Mouse (Mus musculus): ENCODE measurements at regions not wholly inside any gene's neighbourhood (a gene's known extent, or its start where the extent isn't known, plus 50 kb on each side); places are given as distances from the start of the nearest gene placed in this dataset.
"Not testable (repeated sequence)": the region's sequence is repeated elsewhere in the genome, so short reads cannot be mapped to it uniquely, and the experiment has no call there.

DNA sequence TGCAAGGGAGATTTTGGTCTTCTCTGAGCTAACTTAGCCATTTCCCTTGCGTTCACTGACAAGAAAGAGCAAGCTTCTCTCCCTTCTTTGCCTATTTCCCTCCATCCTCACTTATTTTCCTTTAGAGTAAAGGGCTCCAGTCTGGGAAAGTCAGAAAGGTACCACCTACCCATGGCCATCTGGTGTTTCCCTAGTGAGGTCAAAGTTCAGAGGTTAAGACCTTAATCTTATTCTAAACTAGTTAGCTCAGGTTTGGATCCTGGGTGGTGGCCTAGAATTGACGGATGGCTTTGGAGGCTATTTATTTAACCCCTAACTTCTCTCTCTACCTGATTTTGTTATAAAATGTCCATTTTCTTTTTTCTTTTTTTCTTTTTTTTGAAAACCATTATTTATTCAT is 472.6 kb upstream of the Sall1 start:
- DNase-seq, result no peak

DNA sequence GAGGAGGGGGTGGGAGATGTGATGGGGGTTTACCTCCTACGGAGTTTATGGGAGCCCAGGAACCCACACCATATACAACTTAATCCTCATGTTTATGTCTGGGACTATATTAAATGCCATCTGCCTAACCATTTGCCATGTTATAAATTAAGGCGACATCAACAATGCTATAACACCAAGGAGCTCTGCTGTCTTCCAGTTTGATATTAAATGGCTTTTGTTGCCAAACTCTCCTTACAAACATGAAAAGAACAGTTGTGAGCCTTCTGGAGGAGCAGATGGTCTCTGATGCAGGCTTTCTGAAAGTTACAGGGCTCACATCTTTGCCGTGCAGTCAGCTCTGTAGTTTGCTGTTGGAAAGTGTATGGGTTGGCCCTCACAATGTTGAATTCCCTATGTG is 470.3 kb upstream of the Sall1 start:
- no peak for DNase-seq

DNA sequence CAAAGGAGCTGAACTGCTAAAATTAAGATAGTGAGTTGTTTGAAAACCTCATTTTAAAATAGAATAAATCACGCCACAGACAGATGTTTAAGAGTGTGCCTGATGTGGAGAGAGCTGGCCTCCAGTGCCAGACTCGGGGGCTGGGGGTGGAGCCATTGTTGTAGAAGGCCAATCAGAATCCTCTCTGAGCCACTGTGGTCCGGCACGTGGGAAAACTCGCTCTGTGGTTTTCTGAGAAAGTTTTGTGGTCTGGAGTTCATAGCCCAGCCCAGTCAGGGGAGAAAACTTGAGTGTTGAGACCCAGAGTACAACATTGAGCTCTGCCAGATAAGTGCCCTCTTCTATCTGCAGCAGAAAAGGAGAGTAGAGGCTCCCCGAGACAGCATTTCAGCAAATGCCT is 463.7 kb upstream of the Sall1 start:
- DNase-seq, result no peak

DNA sequence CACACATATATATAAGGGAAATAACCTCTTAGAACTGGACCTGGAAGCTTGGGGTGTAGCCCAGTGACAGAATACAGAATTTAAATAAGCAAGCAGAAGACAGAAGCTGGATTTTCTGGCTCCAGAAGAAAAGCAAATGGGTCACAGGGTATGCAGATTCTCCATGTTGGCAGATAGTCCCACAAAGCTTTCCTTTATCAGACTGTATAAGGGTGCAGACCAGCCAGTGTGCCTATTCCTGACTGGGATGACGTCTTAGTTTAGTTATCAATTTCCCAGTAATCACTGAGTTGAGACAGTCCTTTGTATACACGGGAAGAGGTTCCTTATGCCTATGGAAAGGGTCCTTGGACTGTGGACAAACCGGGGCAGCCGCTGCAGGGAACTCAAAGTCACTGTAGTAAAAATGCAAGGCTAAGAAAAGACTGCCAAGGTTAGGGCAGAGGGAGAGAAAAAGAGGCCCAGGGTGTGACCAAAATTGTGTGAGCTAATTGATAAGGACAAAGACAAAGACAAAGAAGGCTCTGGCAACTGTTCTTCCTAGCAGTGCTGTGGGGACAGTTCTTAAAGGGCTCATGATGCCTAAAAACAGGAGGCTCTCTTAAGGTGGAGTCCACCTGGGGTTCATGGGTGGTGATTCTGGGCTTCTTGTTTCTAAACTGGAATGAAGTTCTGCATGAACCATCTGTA is 459.7 kb upstream of the Sall1 start:
- no peak for DNase-seq

DNA sequence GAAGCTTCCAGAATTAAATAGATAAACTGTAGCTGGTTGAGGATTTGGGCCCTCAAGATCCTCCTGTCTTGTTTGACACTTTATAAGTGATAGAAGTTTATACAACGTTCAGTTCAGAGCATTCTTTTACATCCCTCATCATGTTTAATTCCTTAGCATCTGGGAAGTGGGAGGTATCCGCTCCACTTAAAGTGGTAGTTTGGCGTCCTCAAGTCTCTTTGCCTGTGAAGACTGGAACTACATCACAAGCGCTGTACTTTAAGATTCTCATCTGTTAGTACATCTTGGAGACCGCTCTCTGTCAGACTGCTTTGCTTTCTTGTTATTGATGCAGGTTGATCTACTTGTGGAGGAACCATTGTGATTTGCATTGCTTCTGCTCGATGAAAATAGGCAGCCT is 459.1 kb upstream of the Sall1 start:
- no peak for DNase-seq

DNA sequence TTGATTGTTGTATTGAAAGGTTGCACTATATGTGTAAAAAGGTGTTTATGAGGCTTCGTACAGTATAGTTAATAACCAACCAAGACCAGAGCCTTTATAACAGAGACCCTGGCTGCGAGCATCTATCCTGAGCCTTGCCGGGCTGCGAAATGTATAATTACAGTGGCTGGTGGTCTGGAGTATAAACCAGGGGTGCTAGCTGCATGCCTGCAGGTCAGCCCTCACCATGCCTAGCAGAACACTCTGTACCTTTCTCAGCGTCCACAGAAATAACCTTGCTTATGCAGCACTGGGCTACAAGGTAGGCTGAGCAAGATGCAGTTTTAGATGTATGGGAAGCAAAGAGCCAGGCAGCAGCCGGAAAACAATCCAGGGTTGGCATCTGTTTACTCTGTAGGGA is 457.8 kb upstream of the Sall1 start:
- no peak for DNase-seq

DNA sequence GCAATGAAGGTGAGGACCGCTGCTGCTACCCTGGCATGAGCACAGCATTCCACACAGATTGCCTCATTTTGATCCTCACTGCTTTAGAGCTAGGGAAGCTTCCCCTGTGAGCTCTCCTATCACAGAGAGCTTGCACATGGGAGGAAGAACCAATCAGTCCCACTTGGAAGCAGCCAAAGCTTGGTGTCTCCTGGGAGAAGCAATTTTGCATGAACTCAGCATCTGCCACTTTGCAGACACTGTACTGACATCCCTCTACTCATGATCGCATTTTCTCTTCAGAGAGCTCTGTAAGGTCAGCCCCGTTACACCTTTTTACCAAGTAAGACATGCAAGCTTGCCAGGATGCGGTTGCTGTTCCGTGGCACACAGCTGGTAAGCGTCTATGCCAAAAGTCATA is 455.9 kb upstream of the Sall1 start:
- no peak for DNase-seq

DNA sequence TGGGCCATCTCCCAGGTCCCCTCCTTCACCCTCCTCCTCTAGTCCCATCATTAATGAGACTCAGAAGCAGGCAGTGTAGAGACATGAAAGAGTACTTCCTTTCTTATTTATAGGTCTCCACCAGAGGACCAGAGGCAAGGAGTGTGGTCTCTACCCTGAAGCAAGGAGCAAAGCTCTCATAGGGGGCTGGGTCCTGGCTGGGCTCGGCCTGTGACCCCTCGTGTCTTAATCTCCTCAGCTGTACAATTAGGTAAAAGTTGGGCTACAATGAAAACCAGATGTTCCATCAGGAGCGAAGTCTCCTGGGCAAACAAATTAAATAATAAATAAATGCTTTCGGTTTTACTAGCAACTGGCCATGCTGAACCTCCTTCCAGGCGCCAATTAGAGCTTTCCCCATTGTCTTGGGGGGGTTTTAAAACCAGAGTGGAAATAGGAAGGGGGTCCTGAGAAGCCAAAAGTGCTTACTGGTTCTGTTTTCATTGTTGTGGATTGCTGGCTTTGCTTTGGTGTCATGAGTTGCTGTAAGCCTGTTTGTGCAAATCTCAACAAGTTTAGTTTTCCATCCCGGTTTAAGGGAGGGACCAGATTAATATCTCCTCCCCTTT is 454.2 kb upstream of the Sall1 start:
- no peak for DNase-seq

DNA sequence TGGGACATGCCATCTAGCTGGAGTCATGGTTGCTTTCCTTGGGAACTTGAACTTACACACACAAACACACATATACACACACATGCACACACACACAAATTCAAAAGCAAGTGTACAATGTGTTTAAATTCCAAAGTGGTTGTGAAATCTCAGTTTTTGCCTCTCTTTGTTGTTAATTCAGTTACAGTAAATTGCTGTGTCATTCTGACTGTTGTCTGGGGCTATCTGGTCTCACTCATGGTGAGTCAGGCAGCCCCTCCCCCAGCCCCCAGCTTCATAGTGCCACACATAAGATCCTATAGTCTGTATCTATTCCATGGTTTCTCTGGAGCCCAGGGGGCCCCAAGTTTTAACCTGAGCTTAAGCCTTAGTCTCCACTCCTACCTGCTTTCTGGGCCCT is 448.4 kb upstream of the Sall1 start:
- DNase-seq, result no peak

DNA sequence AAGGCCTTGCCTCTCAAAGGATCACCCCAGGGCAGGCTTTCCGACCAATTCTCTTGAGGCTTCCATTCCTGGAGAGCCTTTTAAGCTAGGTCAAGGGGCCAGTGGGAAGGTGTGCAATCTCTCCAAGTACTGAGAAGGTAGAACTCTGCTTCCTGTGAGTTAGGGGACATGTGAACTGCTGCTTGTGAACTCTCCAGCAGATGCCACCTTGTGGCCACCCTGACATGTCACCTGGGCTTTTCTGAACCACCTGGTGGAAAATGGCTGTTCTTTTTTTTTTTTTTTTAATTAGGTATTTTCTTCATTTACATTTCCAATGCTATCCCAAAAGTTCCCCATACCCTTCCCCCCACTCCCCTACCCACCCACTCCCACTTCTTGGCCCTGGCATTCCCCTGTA is 438.5 kb upstream of the Sall1 start:
- DNase-seq, result not testable (repeated sequence)

DNA sequence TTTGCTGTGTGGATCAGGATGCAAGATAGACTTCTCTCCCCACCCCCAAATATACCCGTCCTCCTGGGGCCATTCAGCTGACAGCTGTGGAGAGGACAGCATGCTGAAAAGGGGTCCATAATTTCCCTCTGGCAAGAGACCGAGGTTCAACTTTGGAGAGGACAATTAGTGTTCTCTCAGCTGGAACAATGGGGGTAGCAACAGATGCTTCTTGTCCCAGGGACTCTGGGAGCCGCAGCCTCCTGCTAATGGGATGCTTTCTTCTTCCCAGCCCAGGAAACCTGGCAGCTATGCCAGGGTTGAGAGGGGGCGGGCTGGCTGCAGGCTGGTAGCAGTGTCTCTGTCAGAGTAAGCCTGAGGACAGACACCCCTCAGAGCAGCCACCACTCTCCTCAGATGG is 433.0 kb upstream of the Sall1 start:
- no peak for DNase-seq

DNA sequence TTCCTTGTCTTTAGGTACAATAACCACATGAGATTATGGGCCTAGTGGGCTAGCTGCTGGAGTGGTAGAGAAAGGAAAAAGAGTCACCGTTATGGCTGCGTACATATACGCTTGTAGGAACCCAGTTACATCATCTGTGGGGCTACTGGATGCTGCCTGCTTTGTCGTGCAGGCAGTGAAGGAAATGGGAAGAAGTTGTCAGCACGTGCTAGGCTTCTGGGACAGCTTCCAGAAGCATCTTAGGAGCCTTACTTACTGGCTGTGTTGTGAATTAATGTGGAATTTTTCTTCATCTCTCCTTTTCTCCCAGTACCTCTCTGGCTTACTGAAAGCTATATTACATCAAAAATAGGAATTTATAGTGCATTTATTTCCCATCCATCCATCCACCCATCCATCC is 427.2 kb upstream of the Sall1 start:
- DNase-seq, result no peak

DNA sequence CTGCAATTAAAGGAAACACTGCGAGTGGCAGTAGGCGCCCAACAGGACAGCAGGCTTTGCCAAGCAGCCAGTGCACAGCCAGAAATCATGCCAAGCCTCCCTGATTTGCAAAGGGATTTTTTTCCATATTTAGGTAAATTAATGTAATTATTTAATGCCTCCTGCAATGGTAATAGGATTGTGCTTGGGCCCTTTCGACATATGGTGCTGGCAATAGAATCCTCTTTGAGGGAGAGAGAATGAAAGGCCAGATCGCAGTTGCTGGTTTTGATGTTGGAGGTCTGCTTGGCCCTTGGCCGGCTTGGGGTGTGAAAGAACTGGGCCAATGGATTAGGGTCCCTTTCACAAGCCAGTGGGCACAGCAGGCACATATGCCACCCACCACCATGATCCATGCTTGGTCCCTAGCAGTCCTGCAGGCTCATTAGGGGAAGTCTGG is 424.8 kb upstream of the Sall1 start:
- DNase-seq, result no peak

DNA sequence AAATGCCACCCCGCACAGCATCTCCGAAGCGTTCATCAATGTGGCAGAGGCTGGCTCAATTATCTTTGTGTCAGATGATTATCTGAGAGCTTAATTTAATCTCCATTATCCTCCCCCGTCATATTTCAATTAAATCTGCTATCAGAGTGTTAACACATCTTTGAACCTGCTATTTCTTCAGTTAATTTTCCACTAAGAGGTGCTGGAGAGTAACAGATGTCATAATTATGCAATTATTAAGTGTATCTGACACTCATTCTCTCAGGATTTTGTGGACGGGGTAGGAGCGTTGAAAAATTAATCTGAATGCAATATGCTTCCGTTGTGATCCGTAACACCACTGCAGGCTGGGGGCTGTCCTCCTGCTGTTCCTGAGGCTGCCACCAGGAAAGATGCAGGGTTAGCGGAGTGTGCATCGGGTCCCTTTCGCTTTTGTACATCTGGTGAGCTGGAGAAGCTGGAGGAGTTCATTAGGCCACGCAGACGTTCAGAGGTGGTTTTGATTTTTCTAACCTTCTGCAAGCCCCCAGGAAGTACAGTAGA is 421.3 kb upstream of the Sall1 start:
- DNase-seq, result no peak

DNA sequence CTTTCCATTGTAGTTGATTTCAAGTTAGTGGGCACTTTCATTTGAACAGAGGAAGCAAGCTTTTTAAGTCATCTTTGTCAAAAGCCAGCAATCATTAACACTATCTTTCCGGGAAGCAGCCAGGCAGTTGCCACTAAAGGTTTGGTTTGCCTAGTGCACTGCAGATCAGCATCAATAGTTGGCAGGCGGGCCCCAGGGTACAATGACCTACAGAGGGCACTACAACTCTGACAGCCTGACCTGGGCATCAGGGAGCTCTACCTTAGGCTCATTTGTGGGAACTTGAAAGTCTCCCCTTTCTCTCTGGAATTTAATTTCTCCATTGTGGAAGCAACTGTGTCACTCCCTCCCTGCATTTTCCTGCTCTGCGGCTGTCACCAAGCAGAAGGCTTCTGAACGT is 412.6 kb upstream of the Sall1 start:
- DNase-seq, result no peak

DNA sequence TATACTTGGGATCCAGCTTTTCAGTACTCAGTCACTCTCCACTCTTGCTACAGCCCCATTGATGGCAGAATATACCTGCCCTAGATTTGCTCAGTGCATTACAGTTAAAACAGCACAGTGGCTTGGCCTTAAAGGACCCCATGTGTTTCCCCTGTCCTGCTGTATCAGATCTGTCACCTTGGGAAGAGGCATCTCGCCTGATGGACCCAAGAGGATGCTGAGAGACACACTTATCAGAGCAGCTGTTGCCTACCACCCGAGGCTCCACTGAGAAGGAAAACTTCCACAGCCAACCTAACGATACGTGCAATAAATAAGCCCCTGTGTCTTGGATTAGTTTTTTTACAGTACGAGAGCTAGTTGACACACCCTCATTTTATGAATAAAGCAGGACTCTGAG is 411.8 kb upstream of the Sall1 start:
- no peak for DNase-seq

DNA sequence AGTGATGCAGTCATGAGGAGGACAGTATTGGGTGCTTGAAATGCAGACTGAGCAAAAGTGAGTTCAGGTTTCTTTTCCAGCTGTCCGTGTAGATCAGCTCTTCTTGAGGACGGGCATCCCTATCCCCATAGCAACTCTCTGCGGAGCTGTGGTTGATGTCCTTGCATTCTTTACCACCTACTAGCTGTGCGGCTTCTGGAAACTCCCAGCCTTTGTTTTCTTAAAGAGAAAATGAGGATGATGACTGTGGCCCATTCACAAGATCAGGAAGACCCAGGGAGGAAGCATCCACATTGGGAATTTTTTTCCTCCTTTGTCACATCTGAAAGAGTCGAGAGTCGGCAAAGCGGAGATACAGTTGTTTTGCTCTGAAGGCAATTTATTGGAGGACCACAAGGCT is 410.2 kb upstream of the Sall1 start:
- DNase-seq, result no peak

DNA sequence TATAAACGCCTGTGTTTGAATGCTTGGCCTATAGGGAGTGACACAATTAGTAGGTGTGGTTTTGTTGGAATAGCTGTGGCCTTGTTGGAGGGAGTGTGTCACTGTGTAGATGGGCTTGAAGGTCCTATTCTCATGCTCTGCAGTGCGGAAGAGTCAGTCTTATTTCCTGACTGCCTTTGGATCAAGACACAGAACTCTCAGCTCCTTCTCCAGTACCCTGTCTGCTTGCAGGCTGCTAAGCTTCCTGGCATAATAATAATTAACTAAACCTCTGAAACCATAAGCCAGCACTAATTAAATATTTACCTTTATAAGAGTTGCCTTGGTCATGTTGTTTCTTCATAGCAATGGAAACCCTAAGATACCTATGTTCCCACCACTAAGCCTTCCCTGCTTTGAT is 409.8 kb upstream of the Sall1 start:
- no peak for DNase-seq

DNA sequence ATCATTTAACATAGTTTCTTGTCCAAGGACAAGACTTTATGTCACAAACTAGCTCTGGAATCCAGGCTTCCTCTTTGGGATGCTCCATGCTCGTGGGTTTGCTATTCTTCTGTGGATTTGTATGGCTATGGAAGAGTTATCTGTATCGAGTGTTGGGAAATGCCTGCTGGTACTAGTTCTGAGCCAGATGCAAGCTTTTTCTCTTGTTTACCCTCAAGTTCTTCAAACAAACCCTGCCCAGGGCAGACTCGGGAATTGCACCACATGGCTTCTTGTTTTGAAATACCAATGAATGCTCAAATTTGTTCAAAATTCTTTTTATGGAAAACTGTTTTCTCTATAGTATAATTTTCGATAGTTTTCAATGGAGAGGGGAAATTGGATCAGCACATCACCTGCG is 400.5 kb upstream of the Sall1 start:
- DNase-seq, result no peak

DNA sequence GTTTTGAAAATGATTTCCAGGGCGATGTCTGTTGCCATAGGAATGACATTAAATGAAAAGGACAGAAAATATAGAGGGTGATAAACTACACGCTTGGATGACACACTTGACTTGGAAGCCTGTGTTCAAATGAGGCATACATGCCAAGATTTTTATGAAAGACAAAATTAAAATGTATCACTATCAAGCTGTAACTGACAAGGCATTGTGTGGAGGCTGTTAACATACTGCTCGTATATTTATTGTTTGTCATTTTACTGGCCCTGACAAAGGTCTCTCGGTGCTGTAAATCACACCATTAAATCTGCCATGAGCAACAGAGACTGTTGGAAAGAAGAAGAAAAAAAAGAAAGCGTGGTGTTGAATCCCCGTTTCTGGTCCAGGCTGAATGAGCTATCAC is 395.3 kb upstream of the Sall1 start:
- DNase-seq, result no peak

DNA sequence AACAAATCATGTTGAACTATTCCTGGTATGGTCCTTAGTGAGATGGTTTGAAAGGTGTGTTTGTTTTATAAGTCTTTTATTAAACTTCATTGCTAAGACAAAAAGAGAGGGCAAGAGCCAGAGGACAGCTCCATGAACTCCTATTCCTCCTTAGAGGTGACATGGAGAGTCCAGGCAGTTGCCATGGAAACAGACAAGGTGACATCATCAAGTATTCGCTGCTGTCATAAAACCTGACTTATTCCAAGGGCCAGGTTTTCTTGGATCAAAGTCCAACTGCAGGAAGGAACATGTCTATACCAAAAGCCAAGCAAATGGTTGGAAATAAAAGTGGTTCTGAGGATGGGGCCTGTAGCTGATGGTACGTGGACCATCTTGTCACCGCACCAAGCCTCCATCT is 383.0 kb upstream of the Sall1 start:
- no peak for DNase-seq

DNA sequence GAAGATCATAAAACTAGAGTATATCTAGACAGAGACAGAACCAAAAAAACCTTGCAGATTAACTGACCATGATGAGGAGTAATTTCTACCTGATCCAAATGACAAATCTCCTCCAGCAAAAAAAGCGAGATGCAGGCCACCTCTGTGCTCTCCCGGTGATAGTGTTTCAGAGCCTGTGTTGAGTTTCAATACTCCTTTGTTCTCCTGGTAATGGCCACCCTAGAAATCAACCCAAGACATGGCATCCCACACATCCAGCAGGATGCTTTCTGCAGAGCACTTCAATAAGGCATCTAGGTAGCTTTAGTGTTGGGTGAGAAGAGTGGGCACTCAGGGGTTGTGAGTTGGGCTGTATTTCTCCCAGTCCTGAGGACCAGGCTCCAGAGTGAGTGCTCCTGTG is 371.3 kb upstream of the Sall1 start:
- no peak for DNase-seq

DNA sequence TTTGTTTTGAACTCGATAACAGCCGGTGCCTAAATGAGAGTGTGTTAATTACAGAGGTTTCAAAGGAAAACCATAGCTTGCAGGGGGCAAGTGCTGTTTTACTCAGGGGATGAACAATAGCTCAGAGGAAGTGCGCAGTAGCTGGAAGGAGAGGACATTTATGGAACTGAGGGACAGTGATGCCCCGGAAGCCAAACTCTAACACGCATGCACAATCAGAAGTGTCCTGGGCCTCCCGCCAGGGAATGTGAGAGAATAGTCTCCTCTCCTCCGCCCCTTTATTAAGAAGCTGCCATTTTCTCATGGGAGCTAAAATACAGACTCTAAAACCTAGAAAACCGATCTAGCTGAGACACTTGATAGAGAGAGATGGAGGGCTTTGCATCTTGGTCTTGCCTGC is 368.5 kb upstream of the Sall1 start:
- DNase-seq, result no peak

DNA sequence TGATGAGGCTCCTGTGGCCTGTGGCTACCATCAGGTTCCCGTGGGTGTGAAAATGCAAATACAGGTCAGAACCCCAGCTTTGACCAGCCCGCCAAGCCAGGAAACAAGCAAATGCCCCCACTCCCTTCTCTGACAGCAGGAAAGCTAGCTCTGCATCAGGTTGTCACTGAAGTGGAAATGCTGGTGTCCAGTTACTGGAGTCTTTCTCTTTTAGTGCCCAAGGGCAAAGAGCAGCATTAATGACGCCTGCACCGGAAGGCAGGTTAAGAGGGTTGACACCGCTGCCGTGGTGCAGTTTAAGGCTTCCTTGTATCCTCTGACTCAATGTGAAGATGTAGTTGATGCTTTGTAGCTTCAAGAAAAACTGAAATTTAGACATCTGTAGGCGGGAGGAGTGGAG is 368.1 kb upstream of the Sall1 start:
- no peak for DNase-seq

DNA sequence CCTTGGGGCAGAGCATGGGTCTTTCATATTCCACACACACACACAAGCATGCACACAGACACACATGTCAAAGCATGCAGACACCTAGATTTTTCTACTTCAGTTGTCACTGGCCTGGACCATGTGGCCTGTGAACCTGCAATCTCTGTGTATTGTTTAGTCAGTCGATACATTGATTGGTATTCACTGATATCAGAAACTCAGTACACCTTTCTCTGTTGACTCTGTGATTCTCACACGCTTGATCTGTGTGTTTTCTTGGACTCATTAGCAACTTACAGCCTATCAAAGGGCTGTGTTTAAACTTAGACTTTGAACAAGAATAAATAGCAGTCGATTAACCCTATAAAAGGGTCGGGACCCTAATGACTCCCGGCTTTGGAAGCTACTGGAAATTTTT is 362.7 kb upstream of the Sall1 start:
- no peak for DNase-seq

Measured in spleen, adult 18-20 months (tissue).